Mouse (Mus musculus): ENCODE measurements around the gene Arl6ip6.

DNA sequence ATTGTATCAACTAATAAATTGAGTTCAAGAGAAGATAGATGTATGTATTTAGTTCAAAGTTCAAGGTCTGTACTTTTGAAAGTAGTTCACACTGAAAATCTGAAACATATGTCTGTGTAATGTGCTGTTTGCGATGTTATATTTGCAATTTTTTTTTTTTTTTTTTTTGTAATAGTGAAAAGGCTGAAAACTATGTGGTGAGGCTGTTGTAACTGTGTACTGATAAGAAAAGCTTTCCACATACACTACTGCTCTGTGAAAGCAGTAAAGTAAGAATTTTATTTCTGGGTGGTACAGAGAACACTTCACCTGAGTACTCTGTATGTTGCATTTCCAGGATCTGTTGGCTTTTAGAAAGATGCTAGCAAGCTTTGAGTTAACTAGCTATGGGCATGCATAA, 7.7 kb downstream of the Arl6ip6 start:
- TF ChIP-seq CTCF (IDR thresholded peaks at IDR 0.05; ENCODE audit: low read depth) (no peak), EP300 (optimal IDR thresholded peaks at IDR 0.05) (no peak)
